Mouse (Mus musculus): ENCODE data around the gene Gm20830.
"Not testable (repeated sequence)": the region's sequence is repeated elsewhere in the genome, so short reads cannot be mapped to it uniquely, and the experiment has no call there.

The Gm20830 gene

DNA sequence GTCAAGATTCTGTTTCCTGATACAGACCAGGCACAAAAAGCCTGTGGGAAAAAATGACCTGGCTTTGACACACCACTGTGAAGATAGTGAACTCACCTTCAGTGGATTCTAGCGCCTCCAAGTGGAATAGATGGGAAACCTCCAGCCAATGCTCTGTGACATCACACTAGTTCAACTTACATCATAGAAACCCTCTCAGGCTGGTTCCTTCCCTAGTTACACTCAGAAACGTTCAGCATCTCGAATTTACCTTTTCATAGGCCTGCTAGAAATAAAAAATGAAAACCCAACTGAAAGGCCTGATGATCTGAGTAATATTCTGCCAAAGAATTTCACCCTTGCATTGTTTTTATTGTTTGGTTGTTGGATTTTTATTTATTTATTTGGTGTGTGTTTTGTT lies at the start of gene Gm20830:
Gm20830 (minus strand) TSS at position 101 of the 400 bp plus-strand sequence.
- H3K4me1 ChIP-seq (replicated peaks; ENCODE audit: low read depth, low read length); H3K9me3 ChIP-seq (ENCODE audit: low read length); H3K27me3 ChIP-seq (ENCODE audit: insufficient read depth, low read length); H3K36me3 ChIP-seq (ENCODE audit: insufficient read depth, low read length); H3K4me3 ChIP-seq (replicated peaks; ENCODE audit: low read length): not testable (repeated sequence)
